Mouse (Mus musculus) lung, postnatal 0 days (tissue): ENCODE measurements around the gene Cdh13.

Experiments used
- CTCF ChIP-seq: IDR thresholded peaks from 2 replicates; pipeline ENCODE4 v1.5.1; 2016; ENCODE audit warnings: antibody characterized with exemption, mild to moderate bottlenecking
- EP300 ChIP-seq: IDR thresholded peaks from 2 replicates; pipeline ENCODE4 v1.6.1; 2016; ENCODE audit warnings: antibody characterized with exemption, mild to moderate bottlenecking, control low read depth

DNA sequence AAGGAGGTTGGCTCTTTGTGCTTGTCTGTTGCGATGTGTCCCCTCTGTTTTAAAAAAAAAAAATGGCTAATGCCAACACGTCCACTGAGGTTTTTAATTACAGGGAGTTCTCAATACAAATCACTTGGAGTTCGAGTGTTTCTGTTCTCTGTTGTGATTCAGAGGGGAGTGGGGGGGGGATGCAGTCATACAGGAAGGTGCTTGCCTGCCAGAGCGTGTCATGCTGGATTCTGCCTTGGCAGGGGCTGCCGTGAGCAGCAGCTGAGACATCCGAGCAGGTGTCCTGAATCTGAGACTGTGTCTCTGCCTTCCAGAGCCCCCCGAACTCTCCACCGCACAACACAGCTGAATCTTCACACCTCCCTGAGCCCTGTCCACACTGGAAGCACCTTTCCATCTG, 318.5 kb downstream of the Cdh13 start:
- TF ChIP-seq CTCF (no peak), EP300 (no peak)
